ENCODE assay signal across 12 mouse cellular contexts in the genomic region with DNA sequence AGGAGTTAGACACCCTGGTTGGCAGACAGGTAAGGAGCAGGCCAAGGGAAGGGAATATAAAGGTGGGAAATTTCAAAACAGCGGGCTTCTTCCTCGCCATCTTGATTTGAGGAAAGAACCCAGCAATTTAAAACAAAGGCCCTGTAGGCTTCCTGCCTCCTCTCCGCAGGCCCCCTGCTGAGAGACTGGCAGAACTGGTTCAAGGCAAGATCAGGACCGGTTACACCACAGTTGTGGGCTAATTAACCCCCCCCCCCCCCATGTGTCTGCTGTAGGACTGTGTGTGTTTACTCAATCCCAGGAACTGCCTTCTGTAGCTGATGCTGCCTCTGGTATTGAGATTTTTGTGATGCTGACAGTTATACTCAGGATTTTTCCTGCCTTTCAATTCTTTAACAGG. TPM values are rescaled to one million over a fixed set of nuclear protein-coding genes. Genes with fewer than 3 reads are reported as not detected.
DNase-seq lines count a peak whose midpoint lies in the region; ATAC-seq lines count a peak whose summit lies in the region.
"Had no signal": no experiment of that assay in that cellular context is flagged by ENCODE, and none has a peak within 500 bp of the region (broad histone marks: within the 10 kb centered on the region; RNA-seq: fewer than 3 reads in every experiment).

No protein-coding gene starts in this region.

- H3K4me2 ChIP-seq in forebrain, embryonic 12.5 days, result no peak overlapping the region
- no peak overlapping the region for H3K4me2 ChIP-seq in intestine, embryonic 14.5 days (ENCODE audit: low read length)
- H3K4me2 ChIP-seq: embryonic facial prominence, embryonic 13.5 days had no signal

- no peaks in the 10 kb centered on the region for H3K9me3 ChIP-seq in forebrain, embryonic 10.5 days
- H3K9me3 ChIP-seq in forebrain, embryonic 12.5 days, result no peaks in the 10 kb centered on the region
- no peaks in the 10 kb centered on the region for H3K9me3 ChIP-seq in intestine, embryonic 14.5 days (ENCODE audit: control insufficient read depth, low read length)
- H3K9me3 ChIP-seq: embryonic facial prominence, embryonic 13.5 days had no signal

- peaks cover 35% of the 10 kb centered on the region for H3K4me1 ChIP-seq in forebrain, embryonic 10.5 days
- H3K4me1 ChIP-seq in forebrain, embryonic 12.5 days, result peaks cover 21% of the 10 kb centered on the region
- peaks cover 11% of the 10 kb centered on the region; the same call in 1 of the 2 replicates for H3K4me1 ChIP-seq in intestine, embryonic 14.5 days (replicated peaks; ENCODE audit: control insufficient read depth, insufficient read depth, low read length)

- no peaks in the 10 kb centered on the region for H3K27me3 ChIP-seq in forebrain, embryonic 10.5 days (ENCODE audit: poor library complexity, severe bottlenecking)
- no peaks in the 10 kb centered on the region for H3K27me3 ChIP-seq in forebrain, embryonic 12.5 days
- H3K27me3 ChIP-seq in intestine, embryonic 14.5 days (replicated peaks; ENCODE audit: control insufficient read depth, insufficient read depth, low read length), result no peaks in the 10 kb centered on the region
- H3K27me3 ChIP-seq: embryonic facial prominence, embryonic 13.5 days had no signal

- DNase-seq in forebrain, embryonic 10.5 days (ENCODE audit: extremely low spot score, low spot score), result no peak
- DNase-seq in ES-CJ7 (ENCODE audit: low read depth, low spot score), result peak; percentile 86
- DNase-seq in intestine, embryonic 14.5 days (ENCODE audit: low spot score), result no peak
- DNase-seq in lung, postnatal 14 days, result peak; percentile 6
- no peak for DNase-seq in left cerebral cortex, adult 9 months (ENCODE audit: low spot score in 2 of 2)
- no peak for DNase-seq in B cell, adult 2 months
- no peak for DNase-seq in neural tube, embryonic 10.5 days (ENCODE audit: extremely low spot score, low spot score)
- DNase-seq: adrenal gland, postnatal 14 days; gastrocnemius, postnatal 14 days; heart, postnatal 14 days had no signal

- 24% methylated on average over 4 of the region's 4 CpGs for WGBS in forebrain, embryonic 10.5 days
- WGBS in forebrain, embryonic 12.5 days, result 30% methylated on average over 4 of the region's 4 CpGs
- WGBS in intestine, embryonic 14.5 days, result 40% methylated on average over 4 of the region's 4 CpGs

- ATAC-seq in forebrain, embryonic 12.5 days (ENCODE audit: low FRiP score), result no peak
- 0 out of 2 replicates have a peak, but pooled peaks have one; percentile 29 for ATAC-seq in intestine, embryonic 14.5 days (replicated peaks; ENCODE audit: low FRiP score, low TSS enrichment, low read depth)

- H3K27ac ChIP-seq in forebrain, embryonic 10.5 days, result peak overlapping the region; percentile 48; the same call in 1 of the 2 replicates
- no peak overlapping the region for H3K27ac ChIP-seq in forebrain, embryonic 12.5 days
- no peak overlapping the region for H3K27ac ChIP-seq in intestine, embryonic 14.5 days (ENCODE audit: low read depth)
- H3K27ac ChIP-seq: embryonic facial prominence, embryonic 13.5 days had no signal

- H3K36me3 ChIP-seq in forebrain, embryonic 10.5 days (replicated peaks), result peaks cover 7% of the 10 kb centered on the region
- H3K36me3 ChIP-seq in forebrain, embryonic 12.5 days (replicated peaks), result no peaks in the 10 kb centered on the region
- H3K36me3 ChIP-seq in intestine, embryonic 14.5 days (ENCODE audit: control insufficient read depth, insufficient read depth, low read length), result no peaks in the 10 kb centered on the region
- H3K36me3 ChIP-seq: embryonic facial prominence, embryonic 13.5 days had no signal

- H3K4me3 ChIP-seq in forebrain, embryonic 10.5 days, result no peak overlapping the region
- no peak overlapping the region for H3K4me3 ChIP-seq in forebrain, embryonic 12.5 days (replicated peaks)
- no peak overlapping the region for H3K4me3 ChIP-seq in intestine, embryonic 14.5 days (ENCODE audit: low read depth, low read length)
- H3K4me3 ChIP-seq: embryonic facial prominence, embryonic 13.5 days had no signal

- H3K9ac ChIP-seq in forebrain, embryonic 12.5 days, result no peak overlapping the region
- no peak overlapping the region for H3K9ac ChIP-seq in intestine, embryonic 14.5 days (ENCODE audit: low read length)
- H3K9ac ChIP-seq: embryonic facial prominence, embryonic 13.5 days had no signal

RNA-seq across cellular contexts. Expression of gene G2e3, which starts 1.7 kb away (rescaled TPM):
- polyA plus RNA-seq in forebrain, embryonic 10.5 days (2016; fragmentation: Nextera tagmentation; extraction: Ambion mirVana), result 45.8 and 47.6 TPM in 2 replicates
- polyA plus RNA-seq in forebrain, embryonic 12.5 days (2016; fragmentation: Nextera tagmentation; extraction: Ambion mirVana), result 53.7 and 59.4 TPM in 2 replicates
- polyA plus RNA-seq in intestine, embryonic 14.5 days (2014; fragmentation: Nextera tagmentation; extraction: Ambion mirVana), result 28.4 and 32.2 TPM in 2 replicates

RNA-seq across cellular contexts. Expression of gene Scfd1, which starts 31.2 kb away (rescaled TPM):
- polyA plus RNA-seq in forebrain, embryonic 10.5 days (2016; fragmentation: Nextera tagmentation; extraction: Ambion mirVana), result 61.6 and 65.9 TPM in 2 replicates
- polyA plus RNA-seq in forebrain, embryonic 12.5 days (2016; fragmentation: Nextera tagmentation; extraction: Ambion mirVana), result 64.1 and 68.2 TPM in 2 replicates
- 74.4 and 75.9 TPM in 2 replicates for polyA plus RNA-seq in intestine, embryonic 14.5 days (2014; fragmentation: Nextera tagmentation; extraction: Ambion mirVana)

Comparison
In these comparisons a context has a peak if more than half of its experiments do, and no peak if none do; other contexts are left out.
1. DNase-seq: peak in ES-CJ7 (single experiment) and lung, postnatal 14 days (single experiment); none in forebrain, embryonic 10.5 days (single experiment), intestine, embryonic 14.5 days (single experiment), left cerebral cortex, adult 9 months (0 of 2), B cell, adult 2 months (0 of 2) and neural tube, embryonic 10.5 days (single experiment).